Mouse (Mus musculus) limb, embryonic 11.5 days (tissue): ENCODE data around the gene Slfn2. TPM values are rescaled to one million over a fixed set of nuclear protein-coding genes. Genes with fewer than 3 reads are reported as not detected.

Source experiments
- ATAC-seq: fragments of 200-750 bp; cut with Nextera tagmentation; 2 replicates; pipeline ENCODE4 v1.8.0; 2017; ENCODE audit warnings: low read depth; ENCODE audit not compliant: insufficient number of reproducible peaks, low FRiP score, low TSS enrichment
- DNase-seq: peaks from one replicate; pipeline ENCODE4 v3.0.0-alpha.2; 2015; ENCODE audit warnings: low spot score
- H3K27ac ChIP-seq: fragments of 300-500 bp; sonication (generic); replicated peaks from 2 replicates; pipeline ENCODE4 v1.5.1; 2014; ENCODE audit warnings: low read depth, mild to moderate bottlenecking, low read length
- H3K27me3 ChIP-seq: fragments of 300-500 bp; sonication (generic); 2 replicates; pipeline ENCODE4 v1.6.1; 2014; ENCODE audit warnings: mild to moderate bottlenecking, low read length, mixed read lengths; ENCODE audit not compliant: control insufficient read depth, insufficient read depth
- H3K36me3 ChIP-seq: fragments of 300-500 bp; sonication (generic); 2 replicates; pipeline ENCODE4 v1.6.1; 2014; ENCODE audit warnings: mild to moderate bottlenecking, low read length, moderate library complexity, mixed read lengths; ENCODE audit not compliant: control insufficient read depth, insufficient read depth
- H3K4me1 ChIP-seq: fragments of 300-500 bp; sonication (generic); 2 replicates; pipeline ENCODE4 v1.6.1; 2014; ENCODE audit warnings: low read length, mixed read lengths; ENCODE audit not compliant: control insufficient read depth, insufficient read depth
- H3K4me2 ChIP-seq: fragments of 300-500 bp; sonication (generic); 2 replicates; pipeline ENCODE4 v1.6.1; 2014; ENCODE audit warnings: low read depth, mild to moderate bottlenecking, moderate library complexity; ENCODE audit not compliant: severe bottlenecking
- H3K4me3 ChIP-seq: fragments of 300-500 bp; sonication (generic); 2 replicates; pipeline ENCODE4 v1.5.1; 2014; ENCODE audit warnings: low read depth, low read length
- H3K9ac ChIP-seq: fragments of 300-500 bp; sonication (generic); 2 replicates; pipeline ENCODE4 v1.6.1; 2014; ENCODE audit warnings: mild to moderate bottlenecking, low read length
- H3K9me3 ChIP-seq: fragments of 300-500 bp; sonication (generic); 2 replicates; pipeline ENCODE4 v1.6.1; 2016; ENCODE audit warnings: low read length; ENCODE audit not compliant: control insufficient read depth
- WGBS: fragments of 180-500 bp; shearing (Covaris S2); extraction: QIAGEN DNeasy Blood & Tissue Kit; methylation state at CpG from one replicate; pipeline ENCODE4 v1.1.7; 2014; 5-methylcytosine and 5-hydroxymethylcytosine counted together
- polyA plus RNA-seq: library from polyadenylated mRNA; unstranded; fragments of >200 nt; fragmentation: Nextera tagmentation; extraction: Ambion mirVana; gene quantifications from 2 replicates; pipeline ENCODE4 v1.2.1, GENCODE M21; 2014

Slfn2 gene
- polyA plus RNA-seq, 1 experiment from 2014 or later: 1.1 TPM

- Histone ChIP-seq H3K9me3 (no peaks in the 10 kb centered on the region), H3K4me3 (no peak overlapping the region), H3K27me3 (no peaks in the 10 kb centered on the region), H3K4me1 (no peaks in the 10 kb centered on the region), H3K9ac (no peak overlapping the region), H3K36me3 (no peaks in the 10 kb centered on the region), H3K4me2 (no peak overlapping the region), H3K27ac (no peak overlapping the region)
- DNase-seq (no peak), ATAC-seq (no peak)
Measured at GRCm38 (mm10) chr11:83041000-83041399, 23.9 kb upstream of the Slfn2 start.

GRCm38 (mm10) chr11:83043891-83044290, 21.0 kb upstream of the Slfn2 start:
- 85% methylated on average over 4 of the region's 4 CpGs for WGBS

GRCm38 (mm10) chr11:83045642-83046041, 19.3 kb upstream of the Slfn2 start:
- H3K4me3 ChIP-seq: no peak overlapping the region
- ATAC-seq: no peak
- 84% methylated on average over 3 of the region's 3 CpGs for WGBS
- no peaks in the 10 kb centered on the region for H3K4me1 ChIP-seq
- no peak overlapping the region for H3K4me2 ChIP-seq
- H3K27ac ChIP-seq: no peak overlapping the region
- H3K9me3 ChIP-seq: no peaks in the 10 kb centered on the region
- H3K9ac ChIP-seq: no peak overlapping the region
- no peaks in the 10 kb centered on the region for H3K27me3 ChIP-seq
- no peak for DNase-seq
- H3K36me3 ChIP-seq: no peaks in the 10 kb centered on the region

More at GRCm38 (mm10) chr11:83043891-83044290, 21.0 kb upstream of the Slfn2 start:
- Histone ChIP-seq H3K27me3 (no peaks in the 10 kb centered on the region), H3K4me2 (no peak overlapping the region), H3K27ac (no peak overlapping the region), H3K4me1 (no peaks in the 10 kb centered on the region), H3K9ac (no peak overlapping the region), H3K36me3 (no peaks in the 10 kb centered on the region), H3K9me3 (no peaks in the 10 kb centered on the region), H3K4me3 (no peak overlapping the region)
- no peak for ATAC-seq
- no peak for DNase-seq

GRCm38 (mm10) chr11:83057863-83058262, 7.0 kb upstream of the Slfn2 start:
- Histone ChIP-seq H3K9me3 (no peaks in the 10 kb centered on the region), H3K27ac (no peak overlapping the region), H3K9ac (no peak overlapping the region), H3K4me1 (no peaks in the 10 kb centered on the region), H3K4me2 (no peak overlapping the region), H3K36me3 (no peaks in the 10 kb centered on the region), H3K27me3 (no peaks in the 10 kb centered on the region), H3K4me3 (no peak overlapping the region)
- DNase-seq (peak; percentile 71), ATAC-seq (no peak)
- WGBS: 5% methylated on average over 5 of the region's 5 CpGs

GRCm38 (mm10) chr11:83060412-83061020, 4.4 kb upstream of the Slfn2 start:
- H3K27ac ChIP-seq: no peak overlapping the region
- no peak overlapping the region for H3K4me2 ChIP-seq
- no peak for DNase-seq
- no peak overlapping the region for H3K4me3 ChIP-seq
- no peaks in the 10 kb centered on the region for H3K9me3 ChIP-seq
- H3K4me1 ChIP-seq: no peaks in the 10 kb centered on the region
- H3K36me3 ChIP-seq: no peaks in the 10 kb centered on the region
- ATAC-seq: no peak
- no peaks in the 10 kb centered on the region for H3K27me3 ChIP-seq
- no peak overlapping the region for H3K9ac ChIP-seq
- 78% methylated on average over 5 of the region's 5 CpGs for WGBS

- Histone ChIP-seq H3K4me3 (no peak overlapping the region), H3K4me1 (no peaks in the 10 kb centered on the region), H3K27me3 (no peaks in the 10 kb centered on the region), H3K9ac (no peak overlapping the region), H3K27ac (no peak overlapping the region), H3K4me2 (no peak overlapping the region), H3K36me3 (no peaks in the 10 kb centered on the region), H3K9me3 (no peaks in the 10 kb centered on the region)
- no peak for DNase-seq
- no peak for ATAC-seq
- WGBS: 83% methylated on average over 7 of the region's 7 CpGs
Measured at GRCm38 (mm10) chr11:83061806-83062205, 3.1 kb upstream of the Slfn2 start.

- H3K27me3 ChIP-seq: no peaks in the 10 kb centered on the region
- WGBS: 82% methylated on average over 4 of the region's 4 CpGs
- H3K4me3 ChIP-seq: no peak overlapping the region
- H3K9me3 ChIP-seq: no peaks in the 10 kb centered on the region
- no peaks in the 10 kb centered on the region for H3K4me1 ChIP-seq
- H3K4me2 ChIP-seq: no peak overlapping the region
- H3K9ac ChIP-seq: no peak overlapping the region
- ATAC-seq (no peak), DNase-seq (no peak)
- no peaks in the 10 kb centered on the region for H3K36me3 ChIP-seq
- no peak overlapping the region for H3K27ac ChIP-seq
Measured at GRCm38 (mm10) chr11:83063126-83063525, 1.8 kb upstream of the Slfn2 start.

- no peak overlapping the region for H3K9ac ChIP-seq
- H3K27me3 ChIP-seq: no peaks in the 10 kb centered on the region
- 56% methylated on average over 3 of the region's 3 CpGs for WGBS
- H3K4me2 ChIP-seq: no peak overlapping the region
- H3K9me3 ChIP-seq: no peaks in the 10 kb centered on the region
- no peak for DNase-seq
- no peaks in the 10 kb centered on the region for H3K4me1 ChIP-seq
- no peak overlapping the region for H3K4me3 ChIP-seq
- H3K27ac ChIP-seq: no peak overlapping the region
- ATAC-seq: no peak
- H3K36me3 ChIP-seq: no peaks in the 10 kb centered on the region
Measured at GRCm38 (mm10) chr11:83063941-83064349, 967 bp upstream of the Slfn2 start.
